Mouse (Mus musculus): ENCODE measurements around the gene Svep1.

GRCm38 (mm10) chr4:58037096-58037705 is 169.5 kb downstream of the Svep1 start:
- no peak for TF ChIP-seq CTCF (conservative IDR thresholded peaks at IDR 0.05; ENCODE audit: low read length)
- no peak for TF ChIP-seq NANOG (IDR thresholded peaks at IDR 0.05; ENCODE audit: borderline replicate concordance, low read length)
- no peak for TF ChIP-seq POU5F1 (IDR thresholded peaks at IDR 0.05; ENCODE audit: borderline replicate concordance, low read length)

All from E14TG2a.4 (cell line).